Mouse (Mus musculus): ENCODE results near the gene Mtrf1. TPM values are rescaled to one million over a fixed set of nuclear protein-coding genes. Genes with fewer than 3 reads are reported as not detected.
"Not testable (repeated sequence)": the region's sequence is repeated elsewhere in the genome, so short reads cannot be mapped to it uniquely, and the experiment has no call there.

The Mtrf1 gene
- total RNA-seq (2021), result 1 to 10 TPM; 4.3 to 4.7 TPM
- long read RNA-seq, experiment 1, partial matches to known transcripts, result 0 of 3 reads
- long read RNA-seq, experiment 1, other reads (novel, unspliced or antisense), result 2 of 3 reads
- long read RNA-seq, experiment 2, transcript Mtrf1-201 (11 exons, 1,799 nt), result major isoform, 11 of 13 reads
- long read RNA-seq, experiment 2, partial matches to known transcripts, result 1 of 13 reads
- long read RNA-seq, experiment 2, other reads (novel, unspliced or antisense), result 1 of 13 reads

- DNase-seq (ENCODE audit: low spot score in 2 of 2), result peak; percentile 51 to 52
These were observed at the start of gene Mtrf1 for GRCm38 (mm10) chr14:79397321-79398122. TSS of gene Mtrf1 (plus strand) at chr14:79397772.

GRCm38 (mm10) chr14:79358055-79358454, 39.5 kb upstream of the Mtrf1 start:
- no peak for DNase-seq (ENCODE audit: low spot score in 2 of 2)

- DNase-seq (ENCODE audit: low spot score in 2 of 2), result no peak
These were observed 20.5 kb upstream of the Mtrf1 start for GRCm38 (mm10) chr14:79377041-79377440.

GRCm38 (mm10) chr14:79383120-79383519, 14.5 kb upstream of the Mtrf1 start:
- no peak for DNase-seq (ENCODE audit: low spot score in 2 of 2)

- DNase-seq (ENCODE audit: low spot score in 2 of 2), result no peak
These were observed 9.3 kb upstream of the Mtrf1 start for GRCm38 (mm10) chr14:79388304-79388703.

- DNase-seq (ENCODE audit: low spot score in 2 of 2), result peak in 1 of 2 experiments; percentile 14
These were observed 7.9 kb upstream of the Mtrf1 start for GRCm38 (mm10) chr14:79389438-79390264.

- peak; percentile 97 to 98 for DNase-seq (ENCODE audit: low spot score in 2 of 2)
These were observed 7.2 kb upstream of the Mtrf1 start, which contains the start of gene Naa16 for GRCm38 (mm10) chr14:79390265-79390926. TSS of gene Naa16 (minus strand) at chr14:79390778.

GRCm38 (mm10) chr14:79393289-79393688, 4.3 kb upstream of the Mtrf1 start:
- DNase-seq (ENCODE audit: low spot score in 2 of 2), result no peak

- no peak for DNase-seq (ENCODE audit: low spot score in 2 of 2)
These were observed 3.0 kb upstream of the Mtrf1 start for GRCm38 (mm10) chr14:79394564-79394963.

GRCm38 (mm10) chr14:79407641-79408040, 10.1 kb downstream of the Mtrf1 start:
- no peak for DNase-seq (ENCODE audit: low spot score in 2 of 2)

- no peak for DNase-seq (ENCODE audit: low spot score in 2 of 2)
These were observed 11.8 kb downstream of the Mtrf1 start for GRCm38 (mm10) chr14:79409278-79409830.

- no peak for DNase-seq (ENCODE audit: low spot score in 2 of 2)
These were observed 13.1 kb downstream of the Mtrf1 start for GRCm38 (mm10) chr14:79410662-79411061.

GRCm38 (mm10) chr14:79413121-79413520, 15.5 kb downstream of the Mtrf1 start:
- DNase-seq (ENCODE audit: low spot score in 2 of 2), result no peak

GRCm38 (mm10) chr14:79420083-79420685, 22.6 kb downstream of the Mtrf1 start:
- DNase-seq (ENCODE audit: low spot score in 2 of 2), result no peak

GRCm38 (mm10) chr14:79425979-79426729, 28.6 kb downstream of the Mtrf1 start, which contains the start of gene Kbtbd7:
TSS of gene Kbtbd7 (plus strand) at chr14:79426511.
- DNase-seq (ENCODE audit: low spot score in 2 of 2), result peak; percentile 84 to 89

GRCm38 (mm10) chr14:79426730-79427365, 29.3 kb downstream of the Mtrf1 start:
- DNase-seq (ENCODE audit: low spot score in 2 of 2), result not testable (repeated sequence)

GRCm38 (mm10) chr14:79434068-79434467, 36.5 kb downstream of the Mtrf1 start:
- no peak for DNase-seq (ENCODE audit: low spot score in 2 of 2)

- no peak for DNase-seq (ENCODE audit: low spot score in 2 of 2)
These were observed 43.1 kb downstream of the Mtrf1 start for GRCm38 (mm10) chr14:79440655-79441054.

- no peak for DNase-seq (ENCODE audit: low spot score in 2 of 2)
These were observed 43.9 kb downstream of the Mtrf1 start for GRCm38 (mm10) chr14:79441441-79441840.

Measured in adrenal gland, adult 18-20 months (tissue).